In the genomic region with DNA sequence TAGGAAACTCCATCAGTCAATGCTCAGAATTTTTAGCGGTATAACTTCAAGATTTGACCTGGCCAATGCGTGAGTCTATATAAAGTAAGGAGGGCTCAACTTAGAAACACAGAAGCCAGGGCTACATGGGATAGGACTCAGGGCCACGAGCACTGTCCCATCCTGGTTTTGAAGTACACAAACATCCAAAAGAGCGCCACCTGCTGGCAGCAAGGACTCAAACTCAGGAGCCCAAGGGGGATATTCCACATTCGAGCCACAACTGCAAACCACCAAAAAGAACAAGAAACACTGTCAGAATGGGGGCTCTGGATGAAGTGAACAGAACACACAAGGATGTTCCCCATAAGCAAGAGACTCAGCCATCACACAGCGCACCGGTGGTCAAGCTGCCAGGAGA, we compare ENCODE assay signal across 29 mouse cellular contexts.
DNase-seq lines count a peak whose midpoint lies in the region; ATAC-seq and TF ChIP-seq lines count a peak whose summit lies in the region.
"Had no signal": no experiment of that assay in that cellular context is flagged by ENCODE, and none has a peak within 500 bp of the region (broad histone marks: within the 10 kb centered on the region; RNA-seq: fewer than 3 reads in every experiment).

No protein-coding gene starts in this region.

- DNase-seq in heart, adult 11 months = peak; percentile 46
- DNase-seq in heart, adult 9 months (ENCODE audit: low spot score in 2 of 2) = no peak
- DNase-seq in testis, postnatal 10 days (ENCODE audit: low spot score) = no peak
- peak; percentile 25 for DNase-seq in induced T-regulatory cell, adult 2 months (ENCODE audit: low read depth)
- no peak for DNase-seq in right cerebral cortex, postnatal 14 days
- DNase-seq: adrenal gland, adult 8-10 months; cerebellum, adult 2 months; cerebellum, postnatal 36 days; embryo, embryonic 11 days; heart, postnatal 14 days; kidney, adult 11 months; kidney, postnatal 36 days; left cerebral cortex, postnatal 4 days; lung, embryonic 14.5 days; lung, postnatal 36 days; spleen, adult 18-20 months; thymus, adult 2 months; thymus, postnatal 4 days had no signal

- no peak for TF ChIP-seq POLR2A in testis, adult 2 months (IDR thresholded peaks at IDR 0.05; ENCODE audit: control insufficient read depth, low read depth, low read length)

- no peak overlapping the region for H3K4me3 ChIP-seq in testis, adult 2 months (ENCODE audit: control insufficient read depth, low read depth, low read length)
- H3K4me3 ChIP-seq: embryonic facial prominence, embryonic 13.5 days; erythroblast, embryonic 14.5 days; forebrain, embryonic 12.5 days; heart, embryonic 13.5 days; hindbrain, embryonic 12.5 days; kidney, embryonic 15.5 days; megakaryocyte, embryonic 14.5 days; midbrain, embryonic 13.5 days had no signal

- peak; percentile 41; the same call in 1 of the 2 replicates for TF ChIP-seq CTCF in testis, adult 2 months (IDR thresholded peaks at IDR 0.05; ENCODE audit: control insufficient read depth, insufficient read depth, insufficient replicate concordance, low read depth, low read length)

- no peaks in the 10 kb centered on the region for H3K36me3 ChIP-seq in testis, adult 2 months (ENCODE audit: control insufficient read depth, insufficient read depth, low read length)
- H3K36me3 ChIP-seq: embryonic facial prominence, embryonic 13.5 days; forebrain, embryonic 12.5 days; heart, embryonic 13.5 days; hindbrain, embryonic 12.5 days; kidney, embryonic 15.5 days; midbrain, embryonic 13.5 days had no signal

- no peak overlapping the region for H3K27ac ChIP-seq in testis, adult 2 months (ENCODE audit: control insufficient read depth, insufficient read depth, low read depth, low read length)
- H3K27ac ChIP-seq: embryonic facial prominence, embryonic 13.5 days; forebrain, embryonic 12.5 days; heart, embryonic 13.5 days; hindbrain, embryonic 12.5 days; kidney, embryonic 15.5 days; midbrain, embryonic 13.5 days had no signal

- H3K4me1 ChIP-seq in testis, adult 2 months (ENCODE audit: control insufficient read depth, insufficient read depth, low read length) = no peaks in the 10 kb centered on the region; the same call in 1 of the 2 replicates
- H3K4me1 ChIP-seq: embryonic facial prominence, embryonic 13.5 days; forebrain, embryonic 12.5 days; heart, embryonic 13.5 days; hindbrain, embryonic 12.5 days; kidney, embryonic 15.5 days; megakaryocyte, embryonic 14.5 days; midbrain, embryonic 13.5 days had no signal

- no peaks in the 10 kb centered on the region for H3K27me3 ChIP-seq in testis, adult 2 months (ENCODE audit: control insufficient read depth, insufficient read depth, low read length)
- H3K27me3 ChIP-seq: CH12.LX; embryonic facial prominence, embryonic 13.5 days; forebrain, embryonic 12.5 days; heart, embryonic 13.5 days; hindbrain, embryonic 12.5 days; kidney, embryonic 15.5 days; megakaryocyte, embryonic 14.5 days; midbrain, embryonic 13.5 days had no signal

- ATAC-seq in activated CD4-positive, CD25-positive, alpha-beta regulatory T cell, adult 4 months = no peak
- ATAC-seq: midbrain, embryonic 13.5 days had no signal

Comparison
In these comparisons a context has a peak if more than half of its experiments do, and no peak if none do; other contexts are left out.
1. DNase-seq: peak in heart, adult 11 months (single experiment) and induced T-regulatory cell, adult 2 months (single experiment); none in heart, adult 9 months (0 of 2), testis, postnatal 10 days (single experiment) and right cerebral cortex, postnatal 14 days (single experiment).